Mouse (Mus musculus) embryonic facial prominence, embryonic 13.5 days (tissue): ENCODE data around the gene Resp18. TPM values are rescaled to one million over a fixed set of nuclear protein-coding genes. Genes with fewer than 3 reads are reported as not detected.

Source experiments
- ATAC-seq: fragments of 200-750 bp; cut with Nextera tagmentation; 2 replicates; pipeline ENCODE4 v1.8.0; 2017; ENCODE audit warnings: low read depth; ENCODE audit not compliant: insufficient number of reproducible peaks, insufficient read depth, low FRiP score, low TSS enrichment
- H3K27ac ChIP-seq: fragments of 300-500 bp; sonication (generic); 2 replicates; pipeline ENCODE4 v1.5.1; 2015; ENCODE audit warnings: moderate library complexity, mild to moderate bottlenecking, inconsistent platforms
- H3K27me3 ChIP-seq: fragments of 300-500 bp; sonication (generic); 2 replicates; pipeline ENCODE4 v1.6.1; 2015; ENCODE audit warnings: mild to moderate bottlenecking, inconsistent platforms
- H3K36me3 ChIP-seq: fragments of 300-500 bp; sonication (generic); 2 replicates; pipeline ENCODE4 v1.6.1; 2015; ENCODE audit warnings: mild to moderate bottlenecking, inconsistent platforms
- H3K4me1 ChIP-seq: fragments of 300-500 bp; sonication (generic); 2 replicates; pipeline ENCODE4 v1.6.1; 2015; ENCODE audit warnings: inconsistent platforms
- H3K4me2 ChIP-seq: fragments of 300-500 bp; sonication (generic); 2 replicates; pipeline ENCODE4 v1.6.1; 2015; ENCODE audit warnings: moderate library complexity, mild to moderate bottlenecking, inconsistent platforms
- H3K4me3 ChIP-seq: fragments of 300-500 bp; sonication (generic); 2 replicates; pipeline ENCODE4 v1.5.1; 2015; ENCODE audit warnings: mild to moderate bottlenecking, inconsistent platforms
- H3K9ac ChIP-seq: fragments of 300-500 bp; sonication (generic); 2 replicates; pipeline ENCODE4 v1.6.1; 2015; ENCODE audit warnings: mild to moderate bottlenecking, inconsistent platforms
- H3K9me3 ChIP-seq: fragments of 300-500 bp; sonication (generic); 2 replicates; pipeline ENCODE4 v1.6.1; 2016; ENCODE audit warnings: inconsistent platforms
- WGBS: fragments of 180-500 bp; shearing (Covaris S2); methylation state at CpG from one replicate; pipeline ENCODE4 v1.1.7; 2015; ENCODE audit warnings: mixed read lengths; 5-methylcytosine and 5-hydroxymethylcytosine counted together
- polyA plus RNA-seq: library from polyadenylated mRNA; unstranded; fragments of >200 nt; fragmentation: Nextera tagmentation; extraction: Ambion mirVana; gene quantifications from 2 replicates; pipeline ENCODE4 v1.2.1, GENCODE M21; 2015

Gene Resp18
- polyA plus RNA-seq, 1 experiment from 2014 or later, result 2.1 TPM

GRCm38 (mm10) chr1:75262969-75263951 is 15.0 kb downstream of the Resp18 start:
- Histone ChIP-seq H3K4me2 (no peak overlapping the region), H3K9me3 (no peaks in the 10 kb centered on the region), H3K36me3 (no peaks in the 10 kb centered on the region), H3K4me1 (no peaks in the 10 kb centered on the region), H3K4me3 (0 out of 2 replicates have a peak overlapping the region, but pooled peaks have one; percentile 6), H3K9ac (no peak overlapping the region), H3K27ac (no peak overlapping the region), H3K27me3 (peaks cover 58% of the 10 kb centered on the region)
- 2% methylated on average over 40 of the region's 40 CpGs for WGBS
- ATAC-seq, result no peak

- no peak overlapping the region for H3K4me3 ChIP-seq
- H3K36me3 ChIP-seq, result no peaks in the 10 kb centered on the region
- no peaks in the 10 kb centered on the region for H3K9me3 ChIP-seq
- H3K9ac ChIP-seq, result no peak overlapping the region
- no peak overlapping the region for H3K27ac ChIP-seq
- H3K27me3 ChIP-seq, result peaks cover 67% of the 10 kb centered on the region
- no peak overlapping the region for H3K4me2 ChIP-seq
- H3K4me1 ChIP-seq, result no peaks in the 10 kb centered on the region
- no peak for ATAC-seq
These were observed 16.9 kb downstream of the Resp18 start for GRCm38 (mm10) chr1:75261278-75261677.

GRCm38 (mm10) chr1:75255516-75256046 is 22.6 kb downstream of the Resp18 start:
- Histone ChIP-seq H3K27me3 (peaks cover 31% of the 10 kb centered on the region), H3K9ac (no peak overlapping the region), H3K4me3 (no peak overlapping the region), H3K4me2 (no peak overlapping the region), H3K27ac (no peak overlapping the region), H3K9me3 (no peaks in the 10 kb centered on the region), H3K36me3 (no peaks in the 10 kb centered on the region), H3K4me1 (peaks cover 8% of the 10 kb centered on the region; the same call in 1 of the 2 replicates)
- ATAC-seq, result no peak
- WGBS, result 64% methylated on average over 10 of the region's 10 CpGs

GRCm38 (mm10) chr1:75254625-75255013 is 23.6 kb downstream of the Resp18 start:
- H3K27ac ChIP-seq, result no peak overlapping the region
- ATAC-seq, result no peak

GRCm38 (mm10) chr1:75253849-75254624 is 24.2 kb downstream of the Resp18 start:
- Histone ChIP-seq H3K4me3 (no peak overlapping the region), H3K9me3 (no peaks in the 10 kb centered on the region), H3K4me2 (no peak overlapping the region), H3K27ac (no peak overlapping the region), H3K4me1 (peaks cover 11% of the 10 kb centered on the region; the same call in 1 of the 2 replicates), H3K36me3 (no peaks in the 10 kb centered on the region), H3K9ac (no peak overlapping the region), H3K27me3 (peaks cover 31% of the 10 kb centered on the region)
- 63% methylated on average over 16 of the region's 16 CpGs for WGBS
- ATAC-seq, result no peak

More at GRCm38 (mm10) chr1:75254625-75255013, 23.6 kb downstream of the Resp18 start:
- H3K4me1 ChIP-seq, result peaks cover 11% of the 10 kb centered on the region; the same call in 1 of the 2 replicates
- no peaks in the 10 kb centered on the region for H3K36me3 ChIP-seq
- 68% methylated on average over 8 of the region's 8 CpGs for WGBS
- no peaks in the 10 kb centered on the region for H3K9me3 ChIP-seq
- peaks cover 31% of the 10 kb centered on the region for H3K27me3 ChIP-seq
- no peak overlapping the region for H3K4me2 ChIP-seq
- H3K4me3 ChIP-seq, result no peak overlapping the region
- no peak overlapping the region for H3K9ac ChIP-seq

GRCm38 (mm10) chr1:75253029-75253428 is 25.2 kb downstream of the Resp18 start:
- Histone ChIP-seq H3K27me3 (peaks cover 28% of the 10 kb centered on the region), H3K4me1 (peaks cover 17% of the 10 kb centered on the region; the same call in 1 of the 2 replicates), H3K4me3 (no peak overlapping the region), H3K9me3 (no peaks in the 10 kb centered on the region), H3K9ac (no peak overlapping the region), H3K4me2 (no peak overlapping the region), H3K27ac (no peak overlapping the region), H3K36me3 (no peaks in the 10 kb centered on the region)
- WGBS, result 70% methylated on average over 16 of the region's 16 CpGs
- ATAC-seq, result no peak

- Histone ChIP-seq H3K9ac (no peak overlapping the region), H3K4me2 (no peak overlapping the region), H3K4me1 (peaks cover 22% of the 10 kb centered on the region), H3K4me3 (no peak overlapping the region), H3K9me3 (no peaks in the 10 kb centered on the region), H3K27ac (no peak overlapping the region), H3K27me3 (peaks cover 22% of the 10 kb centered on the region), H3K36me3 (no peaks in the 10 kb centered on the region)
- WGBS, result 67% methylated on average over 13 of the region's 13 CpGs
- no peak for ATAC-seq
These were observed 25.9 kb downstream of the Resp18 start for GRCm38 (mm10) chr1:75252308-75252707.

GRCm38 (mm10) chr1:75251112-75251970 is 26.9 kb downstream of the Resp18 start:
- Histone ChIP-seq H3K4me1 (peaks cover 25% of the 10 kb centered on the region), H3K36me3 (no peaks in the 10 kb centered on the region), H3K9ac (peak overlapping the region; percentile 44), H3K4me2 (peak overlapping the region; percentile 58), H3K27me3 (peaks cover 16% of the 10 kb centered on the region), H3K9me3 (no peaks in the 10 kb centered on the region), H3K27ac (no peak overlapping the region), H3K4me3 (peak overlapping the region; percentile 29)
- 6% methylated on average over 21 of the region's 22 CpGs for WGBS
- no peak for ATAC-seq

- Histone ChIP-seq H3K27ac (no peak overlapping the region), H3K4me1 (peaks cover 25% of the 10 kb centered on the region), H3K4me2 (no peak overlapping the region), H3K9me3 (no peaks in the 10 kb centered on the region), H3K36me3 (no peaks in the 10 kb centered on the region), H3K9ac (no peak overlapping the region), H3K4me3 (no peak overlapping the region), H3K27me3 (peaks cover 16% of the 10 kb centered on the region)
- no peak for ATAC-seq
- WGBS, result 38% methylated on average over 3 of the region's 3 CpGs
These were observed 27.7 kb downstream of the Resp18 start for GRCm38 (mm10) chr1:75250498-75250897.

- H3K4me2 ChIP-seq, result no peak overlapping the region
- peaks cover 12% of the 10 kb centered on the region for H3K27me3 ChIP-seq
- H3K36me3 ChIP-seq, result peaks cover 12% of the 10 kb centered on the region
- no peak overlapping the region for H3K4me3 ChIP-seq
- peaks cover 25% of the 10 kb centered on the region for H3K4me1 ChIP-seq
- 0 out of 2 replicates have a peak overlapping the region, but pooled peaks have one; percentile 11 for H3K9ac ChIP-seq
- WGBS, result 41% methylated on average over 9 of the region's 9 CpGs
- H3K9me3 ChIP-seq, result no peaks in the 10 kb centered on the region
- H3K27ac ChIP-seq, result no peak overlapping the region
- ATAC-seq, result no peak
These were observed 30.0 kb downstream of the Resp18 start for GRCm38 (mm10) chr1:75248041-75248772.
